Mouse (Mus musculus) liver, adult 2 months (tissue): ENCODE results near the gene As3mt. TPM values are rescaled to one million over a fixed set of nuclear protein-coding genes. Genes with fewer than 3 reads are reported as not detected.

ENCODE experiments used
- DNase-seq: peaks from one replicate; pipeline ENCODE4 v3.0.0-alpha.2; 2011; ENCODE audit warnings: low read depth, low spot score; ENCODE audit errors: extremely low read depth
- H3K27ac ChIP-seq: fragments of 200-500 bp; replicated peaks from 2 replicates; pipeline ENCODE4 v1.5.1; 2012; ENCODE audit warnings: low read depth, mild to moderate bottlenecking, control low read depth, inconsistent platforms, low read length; ENCODE audit not compliant: insufficient read depth
- H3K27me3 ChIP-seq: fragments of 200-500 bp; 2 replicates; pipeline ENCODE4 v1.6.1; 2012; ENCODE audit warnings: mild to moderate bottlenecking, moderate library complexity, low read length, inconsistent platforms; ENCODE audit not compliant: control insufficient read depth, insufficient read depth
- H3K36me3 ChIP-seq: fragments of 200-500 bp; 2 replicates; pipeline ENCODE4 v1.6.1; 2012; ENCODE audit warnings: low read length, inconsistent platforms; ENCODE audit not compliant: control insufficient read depth, insufficient read depth
- H3K4me1 ChIP-seq: fragments of 200-500 bp; 2 replicates; pipeline ENCODE4 v1.6.1; 2011; ENCODE audit warnings: low read length; ENCODE audit not compliant: control insufficient read depth, insufficient read depth
- H3K4me3 ChIP-seq: fragments of 200-500 bp; 2 replicates; pipeline ENCODE4 v1.5.1; 2011; ENCODE audit warnings: low read depth, mild to moderate bottlenecking, control low read depth, low read length, moderate library complexity; ENCODE audit not compliant: insufficient read depth
- H3K79me2 ChIP-seq: fragments of 200-500 bp; 2 replicates; pipeline ENCODE4 v1.6.1; 2012; ENCODE audit warnings: inconsistent platforms, mild to moderate bottlenecking, low read length, moderate library complexity; ENCODE audit not compliant: control insufficient read depth, insufficient read depth
- H3K9ac ChIP-seq: fragments of 200-500 bp; 2 replicates; pipeline ENCODE4 v1.6.1; 2012; ENCODE audit warnings: low read depth, mild to moderate bottlenecking, control low read depth, inconsistent platforms, low read length
- CTCF ChIP-seq: fragments of 200-500 bp; IDR thresholded peaks from 2 replicates; pipeline ENCODE4 v1.5.1; 2011; ENCODE audit warnings: low read depth, low read length, control low read depth
- POLR2A ChIP-seq: fragments of 200-500 bp; IDR thresholded peaks from 2 replicates; pipeline ENCODE4 v1.6.1; 2011; ENCODE audit warnings: low read length, control low read depth; ENCODE audit not compliant: insufficient read depth; ENCODE audit errors: extremely low read depth
- WGBS: fragments of 180-500 bp; shearing (Covaris S2); methylation state at CpG from one replicate; pipeline ENCODE4 v1.1.7; 2018; 5-methylcytosine and 5-hydroxymethylcytosine counted together
- polyA plus RNA-seq: library from polyadenylated mRNA; depleted of rRNA; stranded (reverse); fragments of >200 nt; gene quantifications from 2 replicates; pipeline ENCODE4 v1.2.3, GENCODE M21; 2012
- total RNA-seq: library from RNA; depleted of rRNA; stranded (reverse); fragments of >200 nt; gene quantifications from 2 replicates; pipeline ENCODE4 v1.2.3, GENCODE M21; 2014

Gene As3mt
- total and polyA plus RNA-seq, 2 experiments, result 19.3 to 67.9 TPM

- no peak overlapping the region for H3K4me3 ChIP-seq
- no peak overlapping the region; the same call in 1 of the 2 replicates for H3K27ac ChIP-seq
- WGBS, result 74% methylated on average over 8 of the region's 8 CpGs
Measured at GRCm38 (mm10) chr19:46696482-46696881, 10.8 kb upstream of the As3mt start.

GRCm38 (mm10) chr19:46696943-46697342, 10.3 kb upstream of the As3mt start:
- Histone ChIP-seq H3K79me2 (no peaks in the 10 kb centered on the region), H3K9ac (no peak overlapping the region), H3K4me3 (no peak overlapping the region), H3K4me1 (peaks cover 4% of the 10 kb centered on the region), H3K27ac (no peak overlapping the region), H3K27me3 (no peaks in the 10 kb centered on the region), H3K36me3 (no peaks in the 10 kb centered on the region)
- WGBS, result 27% methylated on average over 7 of the region's 7 CpGs
- peak; percentile 93 for DNase-seq
- TF ChIP-seq CTCF (no peak), POLR2A (no peak)

More at GRCm38 (mm10) chr19:46696482-46696881, 10.8 kb upstream of the As3mt start:
- Histone ChIP-seq H3K9ac (no peak overlapping the region), H3K4me1 (peaks cover 4% of the 10 kb centered on the region), H3K27me3 (no peaks in the 10 kb centered on the region), H3K36me3 (no peaks in the 10 kb centered on the region), H3K79me2 (no peaks in the 10 kb centered on the region)
- TF ChIP-seq CTCF (no peak), POLR2A (no peak)
- DNase-seq, result peak; percentile 61

- Histone ChIP-seq H3K27me3 (no peaks in the 10 kb centered on the region), H3K4me3 (no peak overlapping the region), H3K36me3 (no peaks in the 10 kb centered on the region), H3K4me1 (peaks cover 4% of the 10 kb centered on the region), H3K79me2 (no peaks in the 10 kb centered on the region), H3K9ac (no peak overlapping the region), H3K27ac (no peak overlapping the region)
- WGBS, result 79% methylated on average over 19 of the region's 19 CpGs
- TF ChIP-seq POLR2A, result no peak
- TF ChIP-seq CTCF, result no peak
- DNase-seq, result no peak
Measured at GRCm38 (mm10) chr19:46697840-46698517, 9.3 kb upstream of the As3mt start.

GRCm38 (mm10) chr19:46699011-46699481, 8.2 kb upstream of the As3mt start:
- H3K27me3 ChIP-seq, result no peaks in the 10 kb centered on the region
- H3K36me3 ChIP-seq, result no peaks in the 10 kb centered on the region
- no peak for DNase-seq
- H3K4me3 ChIP-seq, result no peak overlapping the region
- H3K27ac ChIP-seq, result no peak overlapping the region
- no peaks in the 10 kb centered on the region for H3K79me2 ChIP-seq
- no peak overlapping the region for H3K9ac ChIP-seq
- 84% methylated on average over 10 of the region's 10 CpGs for WGBS
- TF ChIP-seq POLR2A, result no peak
- TF ChIP-seq CTCF, result no peak
- peaks cover 4% of the 10 kb centered on the region for H3K4me1 ChIP-seq

GRCm38 (mm10) chr19:46701156-46701555, 6.1 kb upstream of the As3mt start:
- no peak for DNase-seq
- Histone ChIP-seq H3K9ac (no peak overlapping the region), H3K4me3 (no peak overlapping the region), H3K4me1 (peaks cover 9% of the 10 kb centered on the region), H3K79me2 (no peaks in the 10 kb centered on the region), H3K27me3 (no peaks in the 10 kb centered on the region), H3K27ac (no peak overlapping the region), H3K36me3 (no peaks in the 10 kb centered on the region)
- TF ChIP-seq CTCF (no peak), POLR2A (no peak)
- WGBS, result 79% methylated on average over 9 of the region's 9 CpGs

- Histone ChIP-seq H3K36me3 (peaks cover 11% of the 10 kb centered on the region), H3K4me3 (no peak overlapping the region), H3K4me1 (peaks cover 17% of the 10 kb centered on the region; the same call in 1 of the 2 replicates), H3K9ac (peak overlapping the region; percentile 31; the same call in 1 of the 2 replicates), H3K27me3 (no peaks in the 10 kb centered on the region), H3K79me2 (no peaks in the 10 kb centered on the region), H3K27ac (peak overlapping the region; percentile 61)
- 53% methylated on average over 7 of the region's 7 CpGs for WGBS
- DNase-seq, result peak; percentile 74
- TF ChIP-seq CTCF (no peak), POLR2A (no peak)
Measured at GRCm38 (mm10) chr19:46705779-46706495, 1.3 kb upstream of the As3mt start.
